Mouse (Mus musculus) forebrain, embryonic 11.5 days (tissue): ENCODE data around the gene Pold3. TPM values are rescaled to one million over a fixed set of nuclear protein-coding genes. Genes with fewer than 3 reads are reported as not detected.

ENCODE experiments used
- ATAC-seq: fragments of 200-750 bp; cut with Nextera tagmentation; replicated peaks from 2 replicates; pipeline ENCODE4 v1.8.0; 2017; ENCODE audit warnings: moderate TSS enrichment; ENCODE audit not compliant: low FRiP score
- DNase-seq: peaks from one replicate; pipeline ENCODE4 v3.0.0-alpha.2; 2017; ENCODE audit warnings: low spot score
- H3K27ac ChIP-seq: fragments of 300-500 bp; sonication (generic); 2 replicates; pipeline ENCODE4 v1.5.1; 2014; ENCODE audit warnings: low read depth, low read length
- H3K27me3 ChIP-seq: fragments of 300-500 bp; sonication (generic); 2 replicates; pipeline ENCODE4 v1.6.1; 2014; ENCODE audit warnings: mild to moderate bottlenecking, low read length, mixed read lengths; ENCODE audit not compliant: control insufficient read depth, insufficient read depth
- H3K36me3 ChIP-seq: fragments of 300-500 bp; sonication (generic); 2 replicates; pipeline ENCODE4 v1.6.1; 2014; ENCODE audit warnings: mild to moderate bottlenecking, low read length, moderate library complexity, mixed read lengths; ENCODE audit not compliant: control insufficient read depth, insufficient read depth
- H3K4me1 ChIP-seq: fragments of 300-500 bp; sonication (generic); replicated peaks from 2 replicates; pipeline ENCODE4 v1.6.1; 2014; ENCODE audit warnings: low read length, mixed read lengths; ENCODE audit not compliant: control insufficient read depth, insufficient read depth
- H3K4me2 ChIP-seq: fragments of 300-500 bp; sonication (generic); 2 replicates; pipeline ENCODE4 v1.6.1; 2014; ENCODE audit warnings: low read depth, mild to moderate bottlenecking, low read length, moderate library complexity, mixed read lengths; ENCODE audit not compliant: severe bottlenecking
- H3K4me3 ChIP-seq: fragments of 300-500 bp; sonication (generic); 2 replicates; pipeline ENCODE4 v1.5.1; 2014; ENCODE audit warnings: low read depth, low read length
- H3K9ac ChIP-seq: fragments of 300-500 bp; sonication (generic); 2 replicates; pipeline ENCODE4 v1.6.1; 2014; ENCODE audit warnings: low read length
- H3K9me3 ChIP-seq: fragments of 300-500 bp; sonication (generic); 2 replicates; pipeline ENCODE4 v1.6.1; 2016; ENCODE audit warnings: low read length, mixed read lengths; ENCODE audit not compliant: control insufficient read depth
- WGBS: fragments of 180-500 bp; shearing (Covaris S2); extraction: QIAGEN DNeasy Blood & Tissue Kit; methylation state at CpG from one replicate; pipeline ENCODE4 v1.1.7; 2014; 5-methylcytosine and 5-hydroxymethylcytosine counted together
- polyA plus RNA-seq: library from polyadenylated mRNA; unstranded; fragments of >200 nt; fragmentation: Nextera tagmentation; extraction: Ambion mirVana; gene quantifications from 2 replicates; pipeline ENCODE4 v1.2.1, GENCODE M21; 2014

Gene Pold3
- polyA plus RNA-seq, result 116 and 121 TPM in 2 replicates

- ATAC-seq, result peak; percentile 95
- under 1% methylated on average over 33 of the region's 33 CpGs for WGBS
- no peaks in the 10 kb centered on the region for H3K9me3 ChIP-seq
- H3K4me2 ChIP-seq, result peak within 1 kb of the TSS; percentile 80
- peaks cover 7% of the 10 kb centered on the region; the same call in 1 of the 2 replicates for H3K36me3 ChIP-seq
- peak within 1 kb of the TSS; percentile 93 for H3K4me3 ChIP-seq
- no peaks in the 10 kb centered on the region for H3K27me3 ChIP-seq
- H3K9ac ChIP-seq, result peak within 1 kb of the TSS; percentile 92
- DNase-seq, result peak; percentile 100
- H3K27ac ChIP-seq, result peak within 1 kb of the TSS; percentile 86
- H3K4me1 ChIP-seq, result peaks cover 6% of the 10 kb centered on the region; the same call in 1 of the 2 replicates
These were observed at the start of gene Pold3 for GRCm38 (mm10) chr7:100121376-100121789. Pold3 (minus strand) TSS chr7:100121565.

GRCm38 (mm10) chr7:100170756-100171155, 49.4 kb upstream of the Pold3 start:
- Histone ChIP-seq H3K9me3 (no peaks in the 10 kb centered on the region), H3K4me3 (no peak overlapping the region), H3K4me1 (no peaks in the 10 kb centered on the region), H3K36me3 (no peaks in the 10 kb centered on the region), H3K27me3 (no peaks in the 10 kb centered on the region), H3K4me2 (no peak overlapping the region), H3K9ac (no peak overlapping the region), H3K27ac (no peak overlapping the region)
- DNase-seq (no peak), ATAC-seq (no peak)
- 68% methylated on average over 4 of the region's 4 CpGs for WGBS

GRCm38 (mm10) chr7:100168654-100169053, 47.3 kb upstream of the Pold3 start:
- Histone ChIP-seq H3K4me1 (no peaks in the 10 kb centered on the region), H3K4me3 (no peak overlapping the region), H3K4me2 (no peak overlapping the region), H3K9ac (no peak overlapping the region), H3K27me3 (no peaks in the 10 kb centered on the region), H3K9me3 (no peaks in the 10 kb centered on the region), H3K36me3 (no peaks in the 10 kb centered on the region), H3K27ac (no peak overlapping the region)
- 83% methylated on average over 11 of the region's 11 CpGs for WGBS
- DNase-seq (no peak), ATAC-seq (no peak)

GRCm38 (mm10) chr7:100163506-100163905, 42.1 kb upstream of the Pold3 start:
- H3K4me1 ChIP-seq, result peaks cover 2% of the 10 kb centered on the region; the same call in 1 of the 2 replicates
- no peak overlapping the region for H3K27ac ChIP-seq
- H3K36me3 ChIP-seq, result no peaks in the 10 kb centered on the region
- DNase-seq, result no peak
- no peak overlapping the region for H3K4me2 ChIP-seq
- 92% methylated on average over 4 of the region's 4 CpGs for WGBS
- H3K4me3 ChIP-seq, result no peak overlapping the region
- H3K27me3 ChIP-seq, result no peaks in the 10 kb centered on the region
- H3K9ac ChIP-seq, result no peak overlapping the region
- no peaks in the 10 kb centered on the region for H3K9me3 ChIP-seq
- ATAC-seq, result no peak

- no peaks in the 10 kb centered on the region for H3K27me3 ChIP-seq
- H3K9ac ChIP-seq, result peak overlapping the region; percentile 91
- H3K36me3 ChIP-seq, result no peaks in the 10 kb centered on the region
- H3K4me3 ChIP-seq, result peak overlapping the region; percentile 78
- H3K4me1 ChIP-seq, result peaks cover 2% of the 10 kb centered on the region; the same call in 1 of the 2 replicates
- H3K4me2 ChIP-seq, result peak overlapping the region; percentile 92
- H3K27ac ChIP-seq, result 0 out of 2 replicates have a peak overlapping the region, but pooled peaks have one; percentile 90
- 78% methylated on average over 7 of the region's 7 CpGs for WGBS
- ATAC-seq, result peak; percentile 12; the same call in 1 of the 2 replicates
- DNase-seq, result no peak
- no peaks in the 10 kb centered on the region for H3K9me3 ChIP-seq
These were observed 38.6 kb upstream of the Pold3 start for GRCm38 (mm10) chr7:100160006-100160405.

GRCm38 (mm10) chr7:100159105-100159841, 37.9 kb upstream of the Pold3 start, which contains the start of gene Lipt2:
Lipt2 (plus strand) TSS chr7:100159277.
- WGBS, result under 1% methylated on average over 76 of the region's 78 CpGs
- Histone ChIP-seq H3K4me2 (peak within 1 kb of the TSS; percentile 92), H3K4me3 (peak within 1 kb of the TSS; percentile 78)

GRCm38 (mm10) chr7:100157669-100158068, 36.3 kb upstream of the Pold3 start:
- ATAC-seq (no peak), DNase-seq (no peak)
- Histone ChIP-seq H3K9ac (no peak overlapping the region), H3K4me3 (no peak overlapping the region), H3K4me1 (peaks cover 2% of the 10 kb centered on the region; the same call in 1 of the 2 replicates), H3K27ac (no peak overlapping the region), H3K27me3 (no peaks in the 10 kb centered on the region), H3K4me2 (no peak overlapping the region), H3K9me3 (no peaks in the 10 kb centered on the region), H3K36me3 (no peaks in the 10 kb centered on the region)
- 78% methylated on average over 4 of the region's 4 CpGs for WGBS

More at GRCm38 (mm10) chr7:100159105-100159841, 37.9 kb upstream of the Pold3 start, which contains the start of gene Lipt2:
- ATAC-seq (peak; percentile 95), DNase-seq (peak; percentile 93)
- H3K9ac ChIP-seq, result peak within 1 kb of the TSS; percentile 91
- H3K27ac ChIP-seq, result peak within 1 kb of the TSS; percentile 90
- H3K27me3 ChIP-seq, result no peaks in the 10 kb centered on the region
- peaks cover 2% of the 10 kb centered on the region; the same call in 1 of the 2 replicates for H3K4me1 ChIP-seq
- no peaks in the 10 kb centered on the region for H3K36me3 ChIP-seq
- no peaks in the 10 kb centered on the region for H3K9me3 ChIP-seq

- Histone ChIP-seq H3K36me3 (no peaks in the 10 kb centered on the region), H3K4me3 (no peak overlapping the region), H3K4me2 (no peak overlapping the region), H3K27ac (no peak overlapping the region), H3K4me1 (no peaks in the 10 kb centered on the region), H3K27me3 (no peaks in the 10 kb centered on the region), H3K9ac (no peak overlapping the region), H3K9me3 (no peaks in the 10 kb centered on the region)
- no peak for DNase-seq
- no peak for ATAC-seq
- WGBS, result 88% methylated on average over 11 of the region's 11 CpGs
These were observed 29.3 kb upstream of the Pold3 start for GRCm38 (mm10) chr7:100150626-100151025.
